Mouse (Mus musculus): ENCODE results near the gene Myt1l. TPM values are rescaled to one million over a fixed set of nuclear protein-coding genes. Genes with fewer than 3 reads are reported as not detected.

The Myt1l gene
- total RNA-seq, 2 experiments from 2014 or later = 4.5 to 6.7 TPM

DNA sequence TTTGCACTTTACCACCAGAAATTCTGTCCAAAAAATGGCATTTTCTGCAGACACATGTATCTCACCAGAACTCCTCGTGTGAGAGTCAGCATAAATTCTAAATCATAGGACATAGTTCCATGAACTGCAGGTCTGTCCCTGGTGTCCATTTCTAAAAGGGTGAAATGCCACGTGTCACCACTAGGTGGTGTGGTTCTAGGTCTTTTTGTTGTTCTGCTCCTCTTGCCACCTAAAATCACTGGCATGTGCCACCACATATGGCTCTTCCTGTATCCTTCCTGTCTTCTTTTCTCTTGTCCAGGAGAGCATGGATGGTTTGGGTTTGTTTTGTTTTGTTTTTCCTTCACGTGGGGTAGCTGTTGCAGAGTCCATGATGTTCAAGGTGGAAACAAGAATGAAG, 366.5 kb downstream of the Myt1l start:
- no peak for DNase-seq (ENCODE audit: low spot score in 2 of 2)

DNA sequence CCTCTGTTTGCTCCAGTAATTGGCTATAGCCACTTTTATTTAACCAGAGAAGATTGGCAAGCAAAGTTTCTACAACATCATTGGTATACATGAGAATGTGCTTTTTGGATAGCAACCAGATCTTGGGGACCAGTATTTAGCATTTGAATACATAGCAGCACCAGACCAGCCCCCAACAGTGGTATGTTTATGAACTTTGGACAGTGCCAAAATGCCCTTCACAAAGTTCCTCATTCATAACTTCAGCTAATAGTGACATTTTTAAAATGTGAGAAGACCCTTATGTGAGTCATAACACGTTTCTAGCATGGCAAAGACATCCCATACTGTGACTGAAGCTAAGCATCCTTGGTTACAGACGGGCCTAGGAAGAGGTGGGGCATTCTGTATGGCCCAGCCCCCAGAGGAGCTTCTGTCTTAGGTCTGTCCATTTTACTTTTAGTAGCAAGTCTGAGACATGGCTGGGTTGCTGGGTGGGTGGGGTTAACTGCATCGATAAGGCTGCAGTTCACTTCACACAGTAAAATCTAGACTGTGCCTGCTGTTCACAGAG, 369.4 kb downstream of the Myt1l start:
- DNase-seq (ENCODE audit: low spot score in 2 of 2) = no peak

DNA sequence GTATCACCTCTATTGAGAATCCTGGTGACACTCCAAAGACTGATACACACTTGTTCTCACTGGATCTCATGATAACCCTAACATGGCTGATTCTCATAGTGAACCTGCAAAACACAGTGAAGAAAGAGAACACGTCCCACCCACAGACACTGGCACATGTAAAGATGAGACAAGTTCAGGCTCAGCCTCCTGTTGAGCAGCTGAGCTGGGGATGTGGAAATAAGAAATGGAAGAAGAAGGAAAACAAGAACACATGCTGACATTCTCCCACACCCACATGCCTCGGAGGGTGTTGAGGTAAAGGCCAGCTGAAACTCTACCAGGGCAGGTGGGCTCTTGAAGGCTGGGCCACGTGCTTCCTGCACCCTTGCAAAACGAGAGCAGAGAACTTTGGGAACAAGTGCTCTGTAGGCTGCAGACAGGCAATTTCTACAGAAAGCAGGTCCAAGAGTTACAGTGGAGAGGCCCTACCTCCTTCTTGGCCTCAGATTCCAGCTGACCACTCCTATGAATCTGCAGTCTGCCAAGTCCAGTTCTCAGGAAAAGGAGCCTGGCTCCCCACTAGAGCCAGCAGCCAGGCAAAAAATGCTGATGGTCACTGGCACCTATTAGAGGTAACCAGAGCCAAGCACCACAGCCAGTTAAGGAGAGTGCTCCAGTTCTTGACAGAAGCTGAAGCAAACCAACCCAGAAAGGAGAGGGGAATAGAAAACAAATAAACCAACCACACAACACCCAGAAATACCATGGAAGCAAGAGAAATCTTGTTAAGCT, 376.1 kb downstream of the Myt1l start:
- no peak for DNase-seq (ENCODE audit: low spot score in 2 of 2)

DNA sequence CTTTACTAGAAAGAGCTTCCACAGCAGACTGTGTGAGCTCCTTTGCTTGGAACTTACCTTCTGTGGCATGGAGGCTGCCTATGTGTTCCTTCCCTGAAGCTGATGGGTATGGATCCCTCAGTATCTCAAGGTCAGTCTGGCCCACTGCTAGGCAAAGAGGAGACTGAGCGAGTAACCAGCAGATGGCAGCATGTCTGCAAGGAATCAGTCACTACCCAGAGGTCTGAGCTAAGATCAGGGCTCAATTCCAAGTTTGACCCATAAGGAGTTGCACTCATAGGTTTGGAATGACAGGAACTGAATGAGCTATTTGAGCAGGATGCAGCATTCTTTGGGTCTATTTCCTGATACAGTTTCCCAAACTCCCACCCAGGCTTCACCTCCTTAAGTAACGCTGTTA, 378.9 kb downstream of the Myt1l start:
- DNase-seq (ENCODE audit: low spot score in 2 of 2) = no peak

DNA sequence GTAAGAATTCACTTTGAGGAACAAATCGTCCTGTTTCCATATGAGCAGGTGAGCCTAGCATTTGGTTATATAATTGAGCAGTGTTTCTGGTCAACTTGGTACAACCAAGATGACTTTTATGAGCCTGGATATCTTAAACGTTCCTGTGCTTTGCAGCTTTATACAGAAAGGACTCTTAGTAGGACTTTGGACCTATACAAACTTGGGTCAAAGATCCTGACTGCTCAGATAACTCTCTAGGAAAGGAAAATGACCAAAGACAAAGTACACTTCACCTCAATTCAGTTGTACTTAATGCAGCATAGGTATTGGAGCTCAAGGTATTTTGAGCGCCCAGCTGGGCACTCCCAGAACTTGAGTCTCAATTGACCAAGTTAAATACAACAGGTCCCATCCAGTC, 388.0 kb downstream of the Myt1l start:
- DNase-seq (ENCODE audit: low spot score in 2 of 2) = no peak

DNA sequence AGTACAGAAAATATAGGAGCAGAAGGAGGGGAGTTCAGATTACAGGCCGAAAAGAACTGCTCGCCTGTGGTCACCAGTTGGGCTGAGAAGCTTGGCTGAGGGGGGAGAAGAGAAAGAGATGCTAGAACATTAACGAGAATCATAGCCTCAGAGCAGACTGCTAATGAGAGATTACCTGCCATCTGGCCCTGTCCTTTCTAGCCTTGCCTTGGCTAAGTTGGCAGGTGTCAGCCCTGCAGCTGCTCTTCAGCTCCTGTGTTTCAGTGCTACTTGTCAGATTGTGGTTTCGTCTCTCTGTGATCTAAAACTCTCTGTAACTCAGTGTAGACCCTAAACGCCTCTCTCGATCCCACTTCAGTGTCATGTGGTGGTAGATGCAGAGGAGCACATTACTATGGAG, 388.6 kb downstream of the Myt1l start:
- no peak for DNase-seq (ENCODE audit: low spot score in 2 of 2)

DNA sequence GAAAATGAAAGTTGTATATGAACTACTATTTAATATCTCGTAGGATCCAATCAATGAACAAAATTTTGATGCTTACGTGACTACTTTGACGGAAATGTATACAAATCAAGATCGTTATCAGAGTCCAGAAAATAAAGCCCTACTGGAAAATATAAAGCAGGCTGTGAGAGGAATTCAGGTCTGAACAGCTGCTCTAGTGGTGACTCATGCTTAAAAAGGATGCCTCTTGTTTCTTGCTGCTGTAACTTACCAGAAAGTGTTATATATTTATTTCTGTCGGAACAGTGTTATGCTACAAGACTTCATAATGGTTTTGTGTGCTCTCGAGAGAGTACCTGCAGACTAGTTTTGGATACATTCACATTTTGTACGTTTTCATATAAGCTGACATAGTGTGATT, 392.1 kb downstream of the Myt1l start:
- no peak for DNase-seq (ENCODE audit: low spot score in 2 of 2)

DNA sequence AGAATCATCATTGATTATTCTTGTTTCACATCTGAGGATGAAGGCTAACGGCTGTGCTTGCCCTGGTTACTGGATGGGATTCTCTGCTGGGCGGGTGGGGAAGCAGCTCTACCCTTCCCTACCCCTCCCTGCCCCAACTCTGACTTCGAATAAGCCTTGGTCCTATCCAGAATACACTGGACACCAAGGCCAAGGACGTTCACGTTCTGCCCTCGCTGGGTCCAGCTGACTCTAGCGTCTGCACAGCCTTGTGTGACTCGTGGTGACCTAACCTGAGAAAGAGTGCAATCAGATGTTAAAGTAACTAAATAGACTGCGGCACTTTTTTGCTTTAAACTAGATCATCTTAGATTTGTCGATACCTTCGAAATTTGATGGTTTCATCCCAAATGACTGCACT, 393.3 kb downstream of the Myt1l start:
- DNase-seq (ENCODE audit: low spot score in 2 of 2) = no peak

DNA sequence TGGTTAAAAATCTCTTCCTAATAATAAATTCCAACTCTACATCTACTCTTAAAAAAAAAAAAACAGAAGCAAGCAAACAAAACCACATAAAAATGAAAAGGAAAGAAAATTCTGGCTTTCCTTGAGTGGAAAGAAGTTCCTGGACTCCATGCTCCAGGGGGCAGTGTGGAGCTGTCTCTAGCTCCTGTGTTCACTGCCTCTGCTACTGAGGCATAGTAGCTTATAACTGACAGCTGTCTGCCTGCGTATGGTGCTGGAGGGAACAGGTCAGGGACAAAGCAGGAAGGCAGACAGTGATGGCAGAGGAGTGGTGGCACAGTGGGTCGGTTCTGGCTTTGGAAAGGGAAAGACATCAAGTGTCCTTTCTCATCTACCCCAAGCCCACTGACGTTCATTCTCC, 398.7 kb downstream of the Myt1l start:
- peak in 1 of 2 experiments; percentile 20 for DNase-seq (ENCODE audit: low spot score in 2 of 2)

DNA sequence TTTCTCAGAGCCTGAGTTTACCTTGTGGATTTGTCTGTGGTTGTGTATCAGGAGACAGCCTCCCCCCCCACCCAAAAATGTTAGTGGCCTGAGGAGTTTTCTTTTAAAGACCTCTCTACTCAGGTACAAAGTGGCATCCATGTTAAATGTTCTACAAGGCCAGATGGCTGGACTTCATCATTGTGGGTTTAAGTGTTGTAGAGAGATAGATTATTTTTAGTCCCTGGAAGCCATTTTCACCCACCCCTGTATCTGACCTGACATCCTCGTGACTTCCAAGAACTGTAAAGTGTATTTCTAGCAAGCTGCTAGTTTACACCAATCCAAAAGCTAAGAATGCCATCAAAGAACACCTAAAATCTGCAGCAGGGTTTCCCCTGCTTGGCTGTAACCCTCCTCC, 402.4 kb downstream of the Myt1l start:
- DNase-seq (ENCODE audit: low spot score in 2 of 2) = no peak

DNA sequence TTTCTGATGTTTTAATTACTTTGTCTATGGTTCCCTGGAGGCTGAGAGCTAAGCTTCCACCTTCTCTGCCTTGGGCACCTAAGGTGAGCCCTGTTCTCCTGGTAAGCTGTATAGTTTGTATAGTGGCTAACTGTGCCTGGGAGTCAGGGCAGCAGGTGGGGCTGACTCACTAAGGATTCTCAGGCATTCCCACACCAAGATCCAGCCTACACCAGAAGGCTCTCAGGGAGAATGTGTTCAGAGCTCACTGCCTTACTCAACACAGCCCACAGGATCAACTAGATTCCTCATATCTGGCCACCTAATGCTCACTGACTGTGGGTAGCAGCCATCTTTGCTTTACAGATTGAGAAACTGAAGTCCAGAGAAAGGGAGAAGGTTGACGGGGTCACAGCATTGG, 404.8 kb downstream of the Myt1l start:
- DNase-seq (ENCODE audit: low spot score in 2 of 2) = no peak

DNA sequence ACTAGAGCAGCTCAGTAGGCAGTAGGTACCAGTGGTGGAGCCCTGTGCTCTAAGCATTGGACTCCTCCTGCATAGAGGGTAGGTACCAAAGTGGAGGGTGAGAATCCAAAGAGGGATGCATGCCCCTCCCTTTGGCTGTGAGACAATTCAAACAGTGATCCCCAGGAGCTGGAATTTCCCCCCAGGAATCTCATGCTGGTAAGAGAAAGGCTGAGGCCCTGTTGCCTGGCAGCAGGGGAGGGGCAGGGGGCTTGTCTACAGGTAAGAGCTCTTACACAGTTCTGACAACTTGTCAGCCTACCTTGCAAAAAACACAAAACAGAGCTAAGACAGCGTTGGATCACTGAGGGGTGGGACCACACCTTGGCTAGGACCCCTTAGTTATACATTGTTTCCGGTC, 405.3 kb downstream of the Myt1l start:
- DNase-seq (ENCODE audit: low spot score in 2 of 2) = no peak

DNA sequence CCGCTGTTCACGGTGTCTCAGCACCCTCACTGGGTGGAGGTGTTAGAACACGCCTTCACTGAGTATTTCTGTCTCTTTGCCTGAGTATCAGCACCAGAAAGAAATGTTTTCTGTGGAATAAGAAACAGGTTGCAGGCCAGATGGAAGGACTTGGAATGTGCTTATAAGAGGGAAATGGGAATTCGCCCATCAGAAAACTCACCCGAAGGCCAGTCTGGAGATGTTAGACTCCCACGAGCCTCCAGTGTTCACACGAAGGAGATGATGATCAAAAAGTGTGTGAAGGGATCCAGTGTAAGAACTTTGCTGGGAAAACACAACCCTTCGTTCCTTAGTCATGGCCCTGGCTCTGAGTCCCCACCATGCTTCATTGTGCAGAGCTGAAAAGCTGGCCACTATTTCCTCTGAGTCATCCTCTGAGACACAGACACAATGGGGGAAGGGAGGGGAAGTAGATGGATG, 406.0 kb downstream of the Myt1l start:
- no peak for DNase-seq (ENCODE audit: low spot score in 2 of 2)

DNA sequence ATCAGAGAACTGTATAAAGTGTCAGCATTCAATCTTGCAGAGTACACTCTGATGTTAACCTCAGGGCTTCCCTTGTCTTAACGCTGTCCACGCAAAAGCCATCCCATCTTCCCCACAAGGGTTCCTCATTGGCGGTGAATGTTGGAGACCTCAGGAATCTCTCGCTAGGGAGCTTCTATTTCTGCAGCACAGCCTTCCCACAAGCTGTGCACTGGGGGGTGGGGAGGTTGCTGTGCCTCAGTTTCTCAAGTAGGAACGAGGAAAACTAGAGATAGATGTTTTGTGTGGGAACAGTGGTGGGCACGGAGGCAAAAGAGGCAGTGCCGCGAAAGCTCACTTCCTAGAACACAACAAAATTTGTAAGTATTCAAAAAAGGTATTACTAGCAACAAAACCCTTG, 409.1 kb downstream of the Myt1l start, which contains the start of gene Pxdn:
Pxdn (plus strand) TSS at position 301 of the 400 bp plus-strand sequence.
- no peak for DNase-seq (ENCODE audit: low spot score in 2 of 2)

DNA sequence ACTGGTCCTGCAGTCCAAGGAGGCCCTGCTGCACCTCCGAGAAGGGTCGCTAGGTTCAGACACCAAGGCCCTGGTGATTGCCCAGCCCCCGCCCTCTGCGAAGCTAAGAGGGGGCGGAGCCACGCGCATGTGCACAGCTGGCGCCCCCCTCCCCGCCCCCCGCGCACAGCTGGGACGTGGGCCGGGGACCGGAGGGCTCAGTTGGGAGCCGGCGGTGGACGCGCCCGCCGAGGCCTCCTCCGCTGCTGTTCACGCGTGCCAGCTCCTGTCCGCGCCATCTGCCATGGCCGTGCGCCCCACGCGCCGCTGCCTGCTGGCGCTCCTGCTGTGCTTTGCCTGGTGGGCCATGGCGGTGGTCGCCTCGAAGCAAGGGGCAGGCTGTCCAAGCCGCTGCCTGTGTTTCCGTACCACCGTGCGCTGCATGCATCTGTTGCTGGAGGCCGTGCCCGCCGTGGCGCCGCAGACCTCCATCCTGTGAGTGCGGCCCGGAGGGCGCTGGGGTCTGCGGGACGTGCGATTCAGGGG, 409.7 kb downstream of the Myt1l start:
- peak; percentile 24 to 30 for DNase-seq (ENCODE audit: low spot score in 2 of 2)

DNA sequence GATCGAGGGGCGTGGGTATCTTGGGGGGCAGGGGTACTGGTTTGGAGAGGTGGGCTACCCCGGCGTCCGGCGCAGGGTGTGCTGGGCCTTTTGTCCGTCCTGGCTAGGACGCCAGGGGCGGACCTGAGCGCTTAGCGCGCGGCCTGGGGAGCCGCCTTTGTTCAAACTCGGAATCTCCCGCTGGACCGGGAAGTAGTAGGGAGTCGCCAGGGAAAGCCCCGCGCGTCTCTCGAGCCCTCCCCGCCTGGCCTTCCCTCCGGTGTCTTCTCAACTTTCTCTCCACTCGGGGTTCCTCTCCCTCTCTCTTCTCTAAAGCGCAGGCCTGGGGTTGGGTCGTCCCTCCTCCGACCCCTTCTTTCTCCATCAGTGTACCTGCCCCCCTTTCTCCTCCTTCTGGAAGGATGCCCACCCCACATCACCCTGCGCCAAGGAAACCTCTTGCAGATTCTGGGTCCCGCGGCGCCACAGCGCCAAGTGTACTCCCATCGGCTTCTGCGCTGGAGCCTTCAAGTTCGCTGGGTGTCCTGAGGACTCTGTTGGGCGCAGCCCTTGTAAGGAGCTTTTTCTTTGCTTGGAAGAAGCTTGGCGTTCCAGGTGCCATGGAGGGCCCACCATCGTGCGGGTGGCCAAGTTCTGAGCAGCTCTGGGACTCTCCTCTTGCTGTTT, 410.3 kb downstream of the Myt1l start:
- DNase-seq (ENCODE audit: low spot score in 2 of 2) = peak; percentile 32 to 33

DNA sequence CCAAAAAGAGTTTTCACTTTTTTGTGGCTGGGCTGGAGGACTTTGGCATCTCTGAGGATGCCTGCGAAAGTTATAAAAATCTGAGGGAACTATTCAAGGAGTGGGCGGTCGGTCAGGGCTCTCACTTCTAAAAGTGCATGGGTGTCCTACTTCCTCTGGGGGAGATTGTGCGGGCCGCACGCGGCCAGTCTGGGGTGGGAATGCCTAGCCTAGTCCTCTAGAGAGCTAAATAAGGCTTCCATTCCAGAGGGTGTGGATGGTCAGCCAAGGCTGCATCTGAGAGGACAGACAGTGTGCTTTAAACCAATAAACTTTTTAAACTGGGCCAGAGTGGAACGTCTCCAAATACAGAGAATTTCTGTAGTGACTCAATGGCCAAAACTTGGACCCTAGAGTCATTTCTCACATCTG, 411.1 kb downstream of the Myt1l start:
- DNase-seq (ENCODE audit: low spot score in 2 of 2) = no peak

DNA sequence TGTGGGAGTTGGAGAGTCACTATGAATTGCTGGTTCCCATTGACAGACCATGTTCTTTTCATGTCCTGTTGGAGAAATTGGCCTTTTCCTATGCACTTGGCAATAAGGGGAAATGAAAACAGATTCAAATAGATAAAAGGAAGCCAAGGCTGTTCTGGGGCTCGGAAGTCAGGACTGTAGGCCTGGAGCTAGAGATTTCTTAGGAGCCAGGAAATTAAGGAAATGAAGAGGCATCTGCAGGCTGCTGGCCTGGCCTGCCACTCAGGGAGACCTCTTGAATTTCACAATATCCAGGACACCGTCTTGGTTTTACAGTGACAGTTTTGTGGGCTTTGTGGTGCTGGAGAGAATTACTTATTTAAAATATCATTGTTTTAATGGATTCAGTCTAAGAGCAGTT, 414.3 kb downstream of the Myt1l start:
- no peak for DNase-seq (ENCODE audit: low spot score in 2 of 2)

DNA sequence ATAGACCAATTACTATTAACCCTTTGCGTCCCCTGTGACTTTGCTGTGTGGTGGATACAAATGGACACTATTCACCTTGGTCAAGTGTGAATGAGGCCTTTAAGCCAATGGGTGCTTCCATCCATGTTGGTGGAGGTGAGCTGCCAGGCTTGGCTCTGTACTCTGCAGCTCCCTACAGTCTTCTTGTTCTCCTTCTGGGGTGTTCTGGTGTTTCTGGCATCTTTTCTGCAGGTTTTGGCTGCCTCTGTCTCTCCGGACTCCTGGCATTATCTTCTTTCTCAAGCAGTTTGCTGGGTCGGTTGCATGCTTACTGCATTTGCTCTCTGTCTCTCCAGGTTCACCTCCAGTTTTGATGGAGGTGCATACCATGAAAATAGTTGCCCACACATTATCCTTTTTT, 416.5 kb downstream of the Myt1l start:
- no peak for DNase-seq (ENCODE audit: low spot score in 2 of 2)

DNA sequence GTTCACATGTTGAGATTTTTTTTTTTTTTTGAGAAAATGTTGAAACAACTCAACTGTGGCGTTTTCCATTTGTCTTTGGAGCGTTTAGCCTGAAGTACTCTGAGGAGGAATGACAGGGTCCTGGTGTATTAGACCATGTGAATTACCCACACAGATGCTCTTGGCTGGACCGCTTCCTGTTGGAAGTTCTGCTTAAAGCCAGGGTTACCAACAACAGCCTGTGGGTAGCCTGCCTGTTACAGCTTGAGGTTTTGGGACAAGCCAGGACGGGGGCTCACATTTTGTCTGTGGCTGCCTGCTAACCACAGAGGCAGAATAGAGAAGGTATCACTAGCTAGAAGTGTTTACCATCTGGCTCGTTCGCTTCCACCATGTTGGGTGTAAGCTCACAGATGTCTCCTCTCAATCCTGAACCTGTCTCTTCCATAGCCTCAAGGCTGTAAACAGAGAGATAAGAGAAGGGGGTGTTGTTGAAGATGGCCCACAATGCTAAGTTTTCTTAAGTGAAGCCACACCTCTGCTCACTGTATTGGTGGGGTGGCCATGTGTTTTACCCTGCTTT, 417.1 kb downstream of the Myt1l start:
- DNase-seq (ENCODE audit: low spot score in 2 of 2) = no peak

DNA sequence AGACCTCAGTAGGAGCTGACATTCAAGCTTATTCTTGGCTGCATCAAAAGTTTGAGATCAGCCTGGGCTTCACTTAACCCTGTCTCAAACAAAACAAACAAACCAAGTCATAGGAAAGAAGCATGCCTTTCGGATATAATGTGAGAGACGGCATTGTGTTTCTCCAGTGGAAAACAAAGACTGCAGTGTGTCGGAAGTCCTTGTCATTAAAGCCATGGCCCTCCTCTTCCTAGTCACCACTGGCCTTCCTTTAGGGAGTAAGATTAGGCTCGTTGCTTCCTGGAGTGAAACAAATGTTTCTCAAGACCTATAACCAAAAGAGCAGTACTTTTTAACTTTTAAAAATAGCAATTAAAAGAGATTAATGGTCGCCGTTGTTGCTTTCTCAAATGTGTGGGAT, 422.9 kb downstream of the Myt1l start:
- no peak for DNase-seq (ENCODE audit: low spot score in 2 of 2)

DNA sequence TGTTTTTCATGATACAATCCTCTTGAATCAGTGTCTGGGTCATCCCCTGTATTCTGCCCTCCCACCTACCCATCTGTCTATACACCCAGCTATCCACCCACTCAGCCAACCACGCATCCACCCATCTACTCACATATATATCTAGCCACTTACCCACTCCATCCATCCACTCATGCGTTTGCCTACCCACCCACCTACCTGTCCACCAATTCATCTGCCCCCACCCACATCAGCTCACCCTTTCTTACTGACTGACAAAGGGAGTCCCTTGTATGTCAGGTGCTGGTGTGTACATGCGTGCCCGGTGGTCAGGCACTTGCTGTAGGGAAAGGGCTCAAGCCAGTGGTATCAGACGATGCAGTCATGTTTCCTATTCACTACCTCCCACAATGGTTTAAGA, 423.3 kb downstream of the Myt1l start:
- no peak for DNase-seq (ENCODE audit: low spot score in 2 of 2)
